Mouse (Mus musculus) cerebellum, adult 8-10 months (tissue): ENCODE measurements around the gene Aif1l.
"Not testable (repeated sequence)": the region's sequence is repeated elsewhere in the genome, so short reads cannot be mapped to it uniquely, and the experiment has no call there.

Source experiments
- DNase-seq: peaks from one replicate; pipeline ENCODE4 v3.0.0; 2022

The Aif1l gene

DNA sequence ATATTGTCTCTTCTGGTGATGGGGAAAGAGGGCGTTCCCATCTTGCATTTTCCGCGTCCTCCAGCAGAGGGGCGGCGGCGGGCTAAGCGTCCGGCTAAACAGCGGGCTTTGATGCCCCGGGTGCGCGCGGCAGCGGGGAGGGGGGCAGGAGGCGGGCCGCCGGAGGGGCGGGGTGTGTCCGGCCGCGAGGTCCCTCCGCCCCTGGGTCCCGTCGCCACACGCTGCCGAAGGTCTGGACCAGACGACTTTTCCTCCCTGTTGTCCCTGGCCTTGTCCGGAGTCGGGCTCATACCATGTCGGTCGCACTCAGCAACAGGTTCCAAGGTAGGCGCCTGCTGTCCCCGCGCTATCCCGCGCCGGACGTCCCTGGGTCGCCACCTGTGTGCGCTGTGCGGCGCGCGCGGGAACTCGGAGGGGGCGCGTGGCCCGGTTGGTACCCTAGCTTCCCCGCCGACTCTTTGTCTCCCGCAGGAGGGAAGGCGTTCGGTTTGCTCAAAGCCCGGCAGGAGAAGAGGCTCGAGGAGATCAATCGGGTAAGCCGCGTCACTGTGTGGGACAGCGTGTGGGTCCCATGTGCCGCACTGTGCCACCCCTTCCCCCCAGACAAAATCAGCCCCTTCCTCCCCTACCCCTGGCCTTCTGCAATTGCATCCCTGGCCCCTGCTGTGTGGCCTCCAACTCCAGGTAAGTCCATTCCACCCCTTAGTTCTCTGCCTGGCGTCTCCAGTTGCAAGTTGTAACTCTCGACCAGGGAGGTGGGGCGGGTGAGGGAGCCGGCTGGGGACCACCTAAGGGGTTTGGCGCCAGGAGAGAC, at the start of gene Aif1l:
Gene Aif1l (plus strand): TSS at position 82 of the 814 bp plus-strand sequence.
- no peak for DNase-seq

DNA sequence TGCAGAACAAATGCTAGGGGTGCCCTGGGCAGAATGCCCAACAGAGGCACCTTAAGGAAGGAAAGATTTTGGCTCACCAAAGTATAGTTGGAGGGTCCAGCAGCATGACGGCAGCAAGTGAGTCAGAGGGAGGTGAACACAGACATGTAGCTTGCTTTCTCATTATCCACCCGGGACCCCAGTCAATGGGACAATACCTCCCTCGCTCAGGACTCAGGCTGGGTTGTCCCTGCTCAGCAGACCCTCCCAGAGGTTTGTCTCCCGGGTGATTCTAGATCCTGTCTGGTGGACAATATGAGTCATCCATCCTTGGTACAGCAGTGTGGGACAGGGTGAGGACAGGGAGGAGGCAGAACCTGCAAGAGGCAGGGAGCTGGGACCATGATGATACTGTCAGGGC, 49.0 kb upstream of the Aif1l start:
- no peak for DNase-seq

DNA sequence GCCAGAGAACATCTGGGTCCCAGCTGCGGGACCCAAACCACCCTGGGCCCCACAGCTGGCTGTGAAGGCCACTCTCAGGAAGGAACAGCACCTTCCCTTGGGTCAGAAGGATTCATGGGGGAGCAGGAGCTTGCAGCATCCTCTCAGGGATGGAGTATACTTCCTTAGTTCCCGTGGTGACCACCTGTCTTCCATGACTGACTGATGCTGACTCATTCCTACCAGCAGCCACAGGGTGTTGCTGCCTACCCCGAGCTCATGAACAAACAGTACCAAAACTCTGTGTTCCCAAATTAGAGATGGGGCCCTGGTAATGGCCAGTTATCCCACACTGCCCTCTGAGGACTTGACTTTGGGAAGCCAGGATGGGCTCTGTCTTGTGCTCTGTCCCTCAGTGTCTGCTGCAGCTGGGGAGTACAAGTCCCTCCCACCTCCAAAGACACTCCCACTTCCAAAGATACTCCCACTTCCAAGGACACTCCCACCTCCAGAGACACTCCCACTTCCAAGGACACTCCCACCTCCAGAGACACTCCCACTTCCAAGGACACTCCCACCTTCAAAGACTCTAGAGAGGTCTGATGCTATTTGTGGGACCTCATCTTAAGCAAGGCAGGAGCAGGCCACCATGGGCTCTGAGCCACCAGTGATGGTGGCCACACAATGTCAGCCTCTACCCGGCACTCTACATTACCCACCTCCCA, 48.1 kb upstream of the Aif1l start:
- no peak for DNase-seq

DNA sequence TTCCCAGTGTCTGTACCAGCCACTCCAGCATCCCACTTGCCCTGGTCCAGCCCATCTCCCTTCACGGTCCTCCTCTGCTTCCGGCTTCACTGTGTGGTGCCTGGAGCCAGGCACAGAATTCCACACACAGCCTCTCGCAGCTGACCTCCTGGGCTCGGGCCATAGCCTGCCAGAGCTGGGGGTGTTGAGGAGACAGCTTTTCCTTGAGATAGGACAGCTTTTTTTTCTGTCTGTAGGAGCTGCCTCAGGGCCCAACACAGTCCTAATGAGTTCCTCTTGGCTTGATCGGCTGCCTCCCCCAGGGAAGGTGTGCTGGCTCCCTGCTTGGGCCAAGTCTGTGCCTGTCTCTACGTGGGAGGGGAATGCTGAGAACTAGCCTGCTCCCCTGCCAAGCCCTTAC, 45.9 kb upstream of the Aif1l start:
- no peak for DNase-seq

DNA sequence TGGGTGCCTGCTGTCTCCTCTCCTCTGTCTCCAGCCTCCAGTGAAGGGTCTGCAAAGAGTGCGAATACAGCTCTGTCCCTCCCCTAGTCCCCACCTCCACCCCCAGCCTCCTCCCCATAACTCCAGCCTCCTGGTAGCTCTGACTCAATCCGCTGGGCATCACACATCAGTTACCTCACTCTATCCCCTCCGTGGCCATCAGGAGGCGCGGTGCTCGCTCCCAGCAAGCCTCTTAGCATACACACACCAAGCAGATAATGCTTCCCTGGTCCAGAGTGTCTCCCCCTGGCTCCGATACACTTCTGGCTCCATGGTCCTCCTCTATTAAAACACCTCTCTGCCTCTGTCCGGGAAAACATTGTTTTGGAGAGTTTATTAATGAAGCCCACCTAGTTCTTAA, 45.3 kb upstream of the Aif1l start:
- no peak for DNase-seq

DNA sequence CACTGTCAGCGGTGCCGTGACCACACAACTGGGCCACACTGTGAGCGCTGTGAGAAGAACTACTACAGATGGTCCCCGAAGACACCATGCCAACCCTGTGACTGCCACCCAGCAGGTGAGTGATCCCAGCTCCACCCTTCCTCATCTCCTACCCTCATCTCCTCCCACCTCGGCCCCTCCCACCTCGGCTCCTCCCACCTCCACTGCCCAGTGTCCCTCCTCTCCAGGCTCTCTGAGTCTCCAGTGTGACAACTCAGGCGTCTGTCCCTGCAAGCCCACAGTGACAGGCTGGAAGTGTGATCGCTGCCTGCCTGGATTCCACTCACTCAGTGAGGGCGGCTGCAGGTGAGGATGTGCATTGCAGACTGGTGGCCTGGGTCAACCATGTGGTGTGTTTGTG, 44.3 kb upstream of the Aif1l start:
- DNase-seq, result no peak

DNA sequence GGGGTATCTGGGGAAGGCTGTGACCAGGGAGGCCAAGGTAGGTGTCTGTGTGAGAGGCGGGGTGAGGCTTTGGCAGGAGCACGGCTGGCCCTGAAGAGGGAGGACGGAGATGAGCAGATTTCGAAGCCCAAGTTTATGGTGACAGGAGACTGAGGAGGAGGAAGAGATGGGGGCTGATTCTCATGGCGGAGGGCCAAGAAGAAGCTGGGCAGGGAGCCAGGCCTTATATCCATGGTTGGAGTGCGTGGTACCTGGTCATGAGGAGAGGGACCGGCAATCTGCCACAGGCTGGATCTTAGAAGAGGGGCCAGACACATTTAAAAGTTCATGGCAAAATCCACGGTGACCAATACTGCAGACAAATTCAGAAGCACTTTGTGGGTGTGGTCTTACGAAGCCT, 43.5 kb upstream of the Aif1l start:
- no peak for DNase-seq

DNA sequence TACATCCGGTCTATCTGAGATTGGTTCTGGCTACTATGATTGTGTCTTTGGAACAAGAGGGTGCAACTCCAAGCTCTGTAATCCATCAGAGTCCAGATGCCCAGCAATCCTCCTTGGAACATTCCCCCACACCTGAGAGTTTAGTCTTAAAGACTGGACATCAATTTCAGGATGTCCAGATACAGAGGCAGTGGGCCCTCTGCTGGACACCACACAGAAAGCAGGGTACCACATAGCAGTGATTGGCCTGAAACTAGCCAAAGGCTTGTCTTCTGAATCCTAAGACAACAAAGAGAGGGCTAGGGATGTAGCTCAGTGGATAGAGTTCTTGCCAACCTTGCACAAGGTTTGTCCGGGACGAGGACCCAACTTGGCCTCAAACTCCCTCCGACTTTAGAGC, 37.4 kb upstream of the Aif1l start:
- DNase-seq, result no peak

DNA sequence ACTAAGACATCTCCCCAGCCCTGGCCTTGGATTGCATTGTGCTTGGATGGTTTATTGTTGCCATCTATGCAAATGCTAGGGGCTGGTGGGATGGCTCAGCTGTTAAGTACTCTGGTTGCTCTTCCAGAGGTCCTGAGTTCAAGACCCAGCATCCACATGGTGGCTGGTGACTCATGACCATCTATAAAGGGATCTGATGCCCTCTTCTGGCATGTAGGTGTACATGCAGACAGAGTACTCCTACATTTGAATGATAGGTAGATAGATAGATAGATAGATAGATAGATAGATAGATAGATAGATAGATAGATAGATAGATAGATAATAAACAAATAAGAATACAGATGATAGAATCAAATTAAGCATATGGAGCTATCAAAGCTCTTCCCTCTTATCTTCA, 35.7 kb upstream of the Aif1l start:
- DNase-seq, result not testable (repeated sequence)

DNA sequence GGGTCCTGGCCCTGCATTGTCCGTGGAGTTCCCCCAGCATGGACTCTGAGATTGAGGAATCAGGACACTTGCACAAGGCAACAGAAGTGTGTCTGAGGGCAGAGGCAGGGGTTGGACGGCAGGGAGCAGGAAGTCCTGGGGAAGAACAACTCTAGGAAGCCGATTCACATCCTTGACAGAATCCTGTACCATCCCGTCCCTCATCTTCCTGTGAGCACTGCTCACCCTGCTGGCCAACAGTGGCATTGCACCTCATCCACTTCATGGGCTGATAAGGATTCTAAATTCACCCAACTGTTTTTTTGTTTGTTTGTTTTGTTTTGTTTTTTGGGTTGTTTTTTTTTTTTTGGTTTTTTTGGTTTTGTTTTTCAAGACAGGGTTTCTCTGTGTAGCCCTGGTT, 34.8 kb upstream of the Aif1l start:
- peak; percentile 74 for DNase-seq

DNA sequence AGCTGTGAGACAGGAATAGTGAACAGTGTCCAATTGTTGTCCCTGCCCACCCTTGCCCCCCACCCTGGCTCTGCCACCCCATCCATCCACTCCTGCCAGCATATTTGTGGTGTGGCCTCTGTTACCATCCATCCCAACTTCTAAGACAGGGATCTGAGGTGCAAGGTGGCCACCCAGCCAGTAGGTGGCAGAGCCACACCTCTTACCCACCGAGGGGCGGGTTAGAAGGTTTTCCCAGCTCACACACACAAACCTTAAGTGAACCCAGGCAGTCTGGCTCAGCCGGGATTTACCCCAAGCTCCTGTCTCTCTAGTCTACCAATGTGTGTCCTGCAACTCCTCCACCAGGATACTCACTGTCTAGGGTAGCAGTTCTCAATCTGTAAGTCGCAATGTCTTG, 32.3 kb upstream of the Aif1l start:
- peak; percentile 15 for DNase-seq

DNA sequence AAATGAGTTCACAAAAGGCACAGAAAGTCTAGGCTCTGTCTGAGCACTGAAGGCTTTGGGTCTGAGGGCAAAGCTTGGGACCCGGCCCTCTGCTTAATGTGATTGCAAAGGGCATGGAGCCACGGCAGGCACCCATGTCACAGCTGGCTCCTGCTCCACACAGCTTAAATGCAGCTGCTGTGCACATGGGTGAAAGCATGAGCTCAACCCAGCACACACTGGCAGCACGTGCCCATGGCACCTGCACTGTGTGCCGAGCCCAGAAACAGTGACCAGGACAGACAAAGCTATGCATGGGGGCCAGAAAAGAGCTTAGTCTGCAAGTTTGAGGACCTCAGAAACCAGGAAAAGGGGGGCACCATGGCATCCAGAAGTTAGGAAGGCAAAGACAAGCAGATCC, 26.3 kb upstream of the Aif1l start:
- DNase-seq, result no peak

DNA sequence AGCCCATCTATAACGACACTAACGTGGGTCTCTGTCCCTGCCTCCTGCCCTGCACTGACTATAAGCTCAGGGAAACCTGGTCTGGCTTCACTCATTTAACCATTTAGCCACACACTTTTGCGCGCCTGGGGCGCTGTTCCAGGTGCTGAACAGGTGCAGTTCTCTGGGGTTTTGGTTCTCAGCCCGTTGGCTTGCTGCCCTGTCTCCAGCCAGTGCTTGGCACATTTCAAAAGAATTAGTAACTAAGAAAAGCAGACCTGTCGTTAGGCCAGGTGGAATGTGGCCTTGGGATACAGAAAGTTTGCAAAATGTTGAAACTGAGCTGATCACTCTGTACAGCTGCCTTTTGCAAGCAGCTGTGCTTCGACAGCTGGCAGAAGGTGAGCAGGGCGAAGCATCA, 25.1 kb upstream of the Aif1l start:
- no peak for DNase-seq

DNA sequence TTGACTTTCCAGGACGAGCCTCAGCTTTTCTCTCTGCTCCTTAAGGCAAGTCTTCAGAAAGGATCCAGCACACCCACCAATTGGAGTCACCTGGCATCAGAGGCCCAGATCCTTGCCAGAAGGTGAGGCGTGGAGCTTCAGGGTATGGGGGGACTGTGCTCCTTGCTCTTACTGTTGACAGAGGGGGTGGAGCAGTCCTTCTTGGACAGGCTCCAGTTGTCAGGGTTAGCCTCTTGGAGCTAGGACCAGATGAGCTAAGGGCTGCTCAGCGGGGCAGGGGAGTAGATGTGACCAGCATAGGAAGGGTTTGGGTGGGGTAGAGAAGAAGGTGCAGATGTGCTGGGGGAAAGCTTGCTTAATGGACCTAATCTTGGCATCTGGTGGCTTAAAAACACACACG, 24.0 kb upstream of the Aif1l start:
- no peak for DNase-seq

DNA sequence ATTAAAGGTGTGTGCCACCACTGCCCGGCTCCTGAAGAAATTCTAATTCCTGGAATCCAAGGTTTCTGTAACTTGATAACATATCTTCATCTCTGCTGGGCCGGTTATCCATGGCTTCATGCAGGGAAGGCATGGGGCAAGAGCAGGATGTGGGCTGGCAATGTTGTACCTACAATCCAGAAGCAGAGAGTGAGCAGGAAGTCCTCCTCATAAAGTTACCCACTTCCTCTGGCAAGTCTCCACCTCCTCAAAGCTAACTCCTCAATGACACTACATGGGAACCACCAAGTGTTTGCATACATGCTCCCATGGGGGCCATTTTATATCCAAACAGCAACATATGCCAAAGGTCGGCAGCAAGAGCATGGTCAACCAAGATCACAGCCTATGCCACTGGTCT, 20.3 kb upstream of the Aif1l start:
- DNase-seq, result no peak

DNA sequence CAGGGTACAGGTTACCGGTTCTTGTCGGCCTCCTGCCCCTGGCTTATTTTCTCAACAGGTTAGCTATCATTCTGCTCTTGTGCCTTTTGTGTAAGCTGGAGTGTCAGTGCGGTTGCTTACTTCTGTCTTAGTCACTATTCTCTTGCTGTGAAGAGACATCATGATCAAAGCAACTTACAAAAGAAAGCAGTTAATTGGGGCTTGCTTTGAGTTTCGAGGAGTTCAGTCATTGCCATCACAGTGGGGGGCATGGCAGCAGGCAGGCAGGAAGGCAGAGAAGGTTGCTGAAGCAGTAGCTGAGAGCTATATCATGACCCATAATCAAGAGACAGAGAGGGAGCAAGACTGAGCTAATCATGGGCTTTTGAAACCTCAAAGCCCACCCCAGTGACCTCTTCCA, 15.4 kb upstream of the Aif1l start:
- DNase-seq, result no peak

DNA sequence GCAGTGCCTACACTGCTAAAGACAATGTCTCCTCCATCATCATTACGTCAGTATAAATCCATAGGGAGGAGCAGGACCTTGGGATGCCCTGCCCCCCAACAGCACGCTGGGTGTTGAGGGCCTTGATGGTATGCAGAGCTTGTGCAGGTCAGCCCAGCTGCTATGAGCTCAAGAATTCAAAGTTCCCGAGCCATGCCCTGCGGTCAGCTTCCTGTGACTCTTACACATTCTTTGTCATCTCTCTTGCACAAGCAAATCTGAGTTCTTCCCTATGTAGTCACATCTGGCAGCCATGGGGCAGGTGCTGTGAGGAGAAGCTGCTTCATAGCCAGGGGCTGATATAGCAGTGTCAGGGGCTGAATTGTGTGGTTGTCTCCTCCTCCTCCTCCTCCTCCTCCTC, 14.9 kb upstream of the Aif1l start:
- no peak for DNase-seq

DNA sequence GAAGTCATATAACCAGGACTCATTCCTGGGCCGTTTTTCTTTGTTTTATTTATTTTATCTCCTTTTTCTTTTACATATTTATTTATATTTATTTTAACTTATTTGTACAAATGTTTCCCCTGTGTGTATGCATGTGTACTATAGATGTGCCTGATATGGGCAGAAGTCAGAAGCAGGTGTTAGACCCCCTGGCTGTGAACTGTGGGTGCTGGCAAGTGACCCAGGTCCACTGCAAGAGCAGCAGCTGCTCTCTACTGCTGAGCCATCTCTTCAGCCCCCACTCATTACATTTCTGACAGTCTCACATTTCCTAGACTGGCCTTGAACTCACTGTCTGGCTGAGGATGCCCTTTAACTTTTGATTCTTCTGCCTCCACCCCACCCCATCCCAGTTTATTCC, 11.6 kb upstream of the Aif1l start:
- no peak for DNase-seq

DNA sequence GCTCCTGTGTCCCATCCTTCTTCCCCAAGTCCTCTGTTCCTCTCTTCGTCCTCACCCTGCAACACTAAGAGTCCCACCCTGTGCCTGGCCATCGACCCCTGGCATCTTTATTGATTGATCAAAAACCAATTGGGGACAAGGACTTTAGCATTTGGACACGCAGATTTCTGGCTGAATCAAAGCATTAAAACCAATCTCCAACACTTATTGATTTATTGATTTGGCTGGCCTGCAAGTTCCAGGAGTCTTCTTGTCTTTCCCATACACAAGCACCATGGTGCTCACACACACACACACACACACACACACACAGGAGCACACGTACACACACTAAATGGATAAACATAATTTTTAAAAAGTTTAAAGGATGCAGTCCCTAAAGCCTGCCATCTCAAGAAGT, 6.9 kb upstream of the Aif1l start:
- no peak for DNase-seq

DNA sequence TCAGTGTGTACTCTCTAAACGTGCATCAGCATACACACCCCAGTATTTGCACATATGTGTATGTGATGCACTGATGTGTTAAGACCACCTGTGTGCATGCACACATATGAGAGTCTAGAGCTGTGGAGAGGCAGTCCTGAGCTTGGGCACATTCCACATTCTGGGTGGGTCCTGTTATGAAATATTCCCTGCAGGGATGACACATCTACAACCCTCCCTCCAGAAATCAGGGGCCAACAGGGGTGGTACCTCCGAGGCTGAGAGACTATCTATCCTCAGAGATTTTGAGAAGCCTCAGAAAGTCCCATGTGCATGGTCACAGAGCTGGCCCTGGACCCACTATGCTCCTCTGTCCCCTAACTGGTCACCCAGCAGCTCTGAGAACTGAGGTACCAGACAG, 4.4 kb upstream of the Aif1l start:
- DNase-seq, result no peak

DNA sequence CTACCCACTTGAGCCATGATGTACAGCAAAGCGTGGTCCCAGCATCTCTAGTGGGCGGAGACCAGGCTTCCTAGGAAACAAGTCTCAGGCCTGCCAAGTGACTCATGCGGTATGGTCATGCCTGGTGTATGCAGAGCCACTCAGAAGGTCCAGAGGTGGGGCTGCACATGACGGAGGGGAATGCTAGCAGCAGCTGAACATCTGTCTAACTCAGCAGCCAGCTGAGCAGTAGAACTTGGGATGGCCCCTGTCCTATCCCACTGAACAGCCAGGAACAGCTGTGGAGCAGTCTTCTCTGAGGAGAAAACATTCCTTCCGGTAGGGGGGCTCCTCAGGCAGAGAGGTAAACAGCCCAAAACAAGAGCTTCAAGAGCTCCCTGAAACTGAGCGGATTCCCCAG, 1.5 kb upstream of the Aif1l start:
- DNase-seq, result no peak

DNA sequence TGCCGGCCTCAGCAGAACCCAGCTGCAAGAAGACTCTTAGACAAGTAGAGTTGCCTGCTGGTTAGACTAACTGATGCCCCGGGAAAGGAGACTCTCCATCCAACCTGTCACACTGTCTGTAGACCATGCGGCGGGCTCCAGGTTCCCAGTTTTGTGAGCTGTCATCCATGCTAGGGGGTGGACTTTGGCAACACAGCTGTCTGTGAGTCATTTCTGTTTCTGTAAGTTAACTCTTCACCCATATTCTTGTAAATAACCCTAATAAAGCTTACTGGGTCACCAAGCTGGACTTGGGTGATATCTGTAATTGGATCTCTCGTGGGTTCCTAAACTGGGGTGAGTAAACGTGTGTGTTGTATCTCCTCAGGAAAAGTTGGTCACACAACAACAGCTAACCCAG, 1.1 kb upstream of the Aif1l start:
- no peak for DNase-seq

DNA sequence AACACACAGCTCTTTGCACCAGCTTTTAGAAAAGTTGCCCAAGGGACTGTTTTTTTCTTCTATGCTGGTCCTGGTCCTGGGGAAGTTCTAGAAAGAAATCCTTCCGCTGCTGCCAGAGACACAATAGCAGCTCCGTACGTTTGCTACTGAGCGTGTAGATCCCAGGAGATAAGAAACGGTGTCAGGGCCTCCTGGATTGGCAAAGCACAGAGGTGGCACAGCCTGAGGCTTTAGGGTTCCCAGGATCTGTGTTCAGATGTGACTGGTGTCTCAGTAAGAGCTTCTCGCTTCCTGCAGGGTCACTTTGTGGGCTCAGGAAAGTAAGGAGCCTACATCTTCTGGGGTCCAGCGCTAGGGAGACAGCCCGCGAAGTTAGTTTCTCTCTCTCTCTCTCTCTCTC, 1.0 kb downstream of the Aif1l start:
- no peak for DNase-seq

DNA sequence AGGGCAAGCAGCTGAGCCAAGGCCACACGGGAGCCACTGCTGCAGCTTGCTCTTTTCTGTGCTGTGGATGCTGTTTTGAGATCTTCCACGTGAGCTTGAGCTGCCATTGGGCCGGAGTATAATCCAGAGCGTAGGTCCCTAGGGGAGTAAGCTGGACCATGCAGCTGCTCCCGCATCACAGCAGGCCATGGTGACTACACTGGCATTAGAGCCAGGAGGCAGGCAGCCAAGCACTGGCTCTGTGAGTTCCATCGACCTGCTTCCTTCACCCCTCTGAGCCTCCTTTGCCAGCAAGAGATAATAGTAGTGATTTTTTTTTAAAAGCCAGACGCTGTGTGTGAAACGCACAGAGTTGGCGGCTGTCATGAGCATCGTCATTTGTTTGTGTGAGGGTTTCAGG, 2.3 kb downstream of the Aif1l start:
- DNase-seq, result no peak

DNA sequence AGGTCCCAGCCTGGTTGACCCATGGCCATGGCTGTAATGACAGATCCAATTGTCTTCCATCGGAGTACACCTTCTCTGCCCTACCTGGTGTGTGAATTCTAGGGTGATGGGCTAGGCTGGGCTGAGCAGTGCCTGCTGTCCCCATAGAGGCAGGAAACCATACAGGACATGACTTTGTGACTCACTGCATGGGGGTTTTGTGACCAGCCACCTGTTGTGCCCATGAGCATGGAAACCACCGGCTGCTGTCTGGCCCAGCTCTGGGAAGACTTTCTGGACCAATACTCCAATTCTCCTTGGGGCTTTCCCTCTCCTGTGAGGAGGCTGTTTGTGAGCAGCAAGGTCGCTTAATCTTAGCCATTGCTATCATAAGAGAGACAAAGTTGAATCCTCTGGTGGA, 2.8 kb downstream of the Aif1l start:
- no peak for DNase-seq
